Mouse (Mus musculus) kidney, adult 2 months (tissue): Measurements from ENCODE around the gene Pigr.

Source experiments
- CTCF ChIP-seq: fragments of 200-500 bp; conservative IDR thresholded peaks from 2 replicates; pipeline ENCODE4 v1.5.1; 2011; ENCODE audit warnings: low read depth, mild to moderate bottlenecking, control low read depth, low read length, moderate library complexity, mixed read lengths; ENCODE audit not compliant: insufficient read depth, insufficient read length
- POLR2A ChIP-seq: fragments of 200-500 bp; IDR thresholded peaks from one replicate; pipeline ENCODE4 v1.6.1; 2011; ENCODE audit warnings: low read depth, low read length, control low read depth

DNA sequence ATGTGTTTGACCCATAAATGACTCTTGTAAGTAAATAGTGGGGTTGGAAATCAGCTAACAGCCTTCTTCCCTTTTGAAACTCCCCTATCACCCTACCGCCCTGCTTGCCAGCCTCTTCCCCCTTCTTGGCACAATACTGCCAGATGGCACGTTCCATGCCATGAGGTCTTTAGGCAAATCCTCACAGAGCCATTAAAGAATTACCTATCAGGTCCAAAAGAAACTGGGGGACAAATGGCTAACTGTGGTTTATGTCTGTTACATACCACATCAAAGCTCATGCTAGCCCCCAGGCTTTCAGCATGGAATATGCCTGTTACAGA is 5.4 kb upstream of the Pigr start:
- TF ChIP-seq CTCF (no peak), POLR2A (no peak)
